Mouse (Mus musculus) megakaryocyte, embryonic 14.5 days (primary cell): ENCODE measurements around the gene Dbn1. TPM values are rescaled to one million over a fixed set of nuclear protein-coding genes. Genes with fewer than 3 reads are reported as not detected.

Experiments used
- H3K27me3 ChIP-seq: replicated peaks from 2 replicates; pipeline ENCODE3; 2012; ENCODE audit warnings: inconsistent platforms
- H3K36me3 ChIP-seq: replicated peaks from 2 replicates; pipeline ENCODE3; 2012; ENCODE audit warnings: low read length, inconsistent platforms, mixed read lengths
- H3K4me1 ChIP-seq: 2 replicates; pipeline ENCODE4 v1.6.1; 2012; ENCODE audit warnings: inconsistent platforms
- H3K4me3 ChIP-seq: replicated peaks from 2 replicates; pipeline ENCODE3; 2012; ENCODE audit warnings: moderate library complexity, mild to moderate bottlenecking, inconsistent platforms
- H3K9me3 ChIP-seq: 2 replicates; pipeline ENCODE4 v1.6.1; 2012; ENCODE audit warnings: inconsistent platforms
- FLI1 ChIP-seq: IDR thresholded peaks from 2 replicates; pipeline ENCODE4 v1.6.1; 2012; ENCODE audit warnings: low read length, inconsistent platforms, mixed read lengths
- GATA1 ChIP-seq: IDR thresholded peaks from 3 replicates; pipeline ENCODE4 v1.6.1; 2012; ENCODE audit warnings: mixed read lengths, low read length, inconsistent platforms, borderline replicate concordance
- polyA plus RNA-seq: library from polyadenylated mRNA; stranded (reverse); fragments of >175 nt; gene quantifications from 2 replicates; pipeline ENCODE4 v1.2.3, GENCODE M21; 2012; ENCODE audit warnings: low replicate concordance; ENCODE audit not compliant: insufficient read depth

Gene Dbn1
- polyA plus RNA-seq, 1 experiment, result 1.8 TPM

DNA sequence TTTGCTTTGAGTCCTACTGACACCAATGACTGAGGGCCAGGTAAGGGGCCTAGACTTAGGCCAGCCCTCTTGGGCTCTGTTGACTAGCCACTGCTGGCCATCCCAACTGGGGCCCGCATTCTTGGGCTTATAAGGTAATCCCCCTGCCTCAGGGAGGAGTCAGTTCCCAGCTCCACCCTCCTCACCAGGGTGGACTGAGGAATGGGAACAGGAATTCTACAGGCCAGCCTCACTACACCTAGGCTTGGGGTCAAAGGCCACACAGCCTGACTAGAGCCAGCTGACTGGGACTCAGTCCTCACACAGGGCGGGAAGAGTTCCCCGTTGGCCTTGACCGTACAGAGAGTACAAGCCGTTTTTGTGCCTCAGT lies 23.6 kb upstream of the Dbn1 start:
- Histone ChIP-seq H3K27me3 (peaks cover 8% of the 10 kb centered on the region), H3K9me3 (no peaks in the 10 kb centered on the region), H3K4me1 (peaks cover 68% of the 10 kb centered on the region), H3K4me3 (peak overlapping the region; percentile 96), H3K36me3 (peaks cover 60% of the 10 kb centered on the region)
- TF ChIP-seq FLI1, result no peak
- no peak for TF ChIP-seq GATA1

DNA sequence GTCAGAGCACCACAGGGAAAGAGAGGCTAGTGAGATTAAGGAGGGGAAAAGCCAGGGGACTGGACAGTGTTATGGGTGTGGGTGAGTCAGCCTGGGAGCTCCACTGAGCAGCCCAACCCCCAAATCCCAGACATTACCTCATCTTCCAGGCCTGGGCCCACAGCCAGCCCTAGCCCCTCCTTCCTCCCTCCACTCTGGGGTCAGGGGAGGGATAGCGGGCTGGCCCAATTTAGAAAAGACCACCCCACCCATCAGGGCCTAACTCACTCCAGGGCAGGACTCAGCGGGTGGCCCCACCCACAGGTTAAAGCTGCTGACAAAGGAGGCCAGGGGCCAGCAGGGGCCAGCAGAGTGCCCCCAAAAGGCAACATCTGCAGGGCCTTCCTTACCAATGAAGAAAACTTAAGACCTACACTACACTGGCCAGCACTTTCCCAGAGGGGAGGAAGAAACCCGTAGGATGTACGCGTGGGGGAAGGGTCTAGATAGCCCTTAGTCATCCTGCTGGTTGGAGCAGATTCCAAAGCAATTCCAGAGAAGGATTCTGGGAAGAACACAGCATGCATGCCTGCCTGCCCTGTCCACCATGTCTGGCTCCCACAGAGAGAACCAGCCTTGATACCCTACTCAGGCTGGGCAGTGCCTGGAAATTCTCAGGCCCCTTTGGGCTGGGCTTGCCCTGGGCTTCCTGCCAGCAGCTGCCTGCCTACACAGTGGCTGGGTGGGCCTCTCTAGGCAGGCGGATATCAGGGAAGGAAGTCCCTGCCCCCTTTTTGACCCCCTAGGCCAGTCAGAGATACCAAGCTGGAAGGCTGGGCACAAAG lies 23.0 kb upstream of the Dbn1 start:
- H3K27me3 ChIP-seq, result peaks cover 8% of the 10 kb centered on the region
- H3K4me1 ChIP-seq, result peaks cover 74% of the 10 kb centered on the region
- peak overlapping the region; percentile 96 for H3K4me3 ChIP-seq
- no peaks in the 10 kb centered on the region for H3K9me3 ChIP-seq
- peaks cover 66% of the 10 kb centered on the region for H3K36me3 ChIP-seq
- no peak for TF ChIP-seq FLI1
- TF ChIP-seq GATA1, result no peak

DNA sequence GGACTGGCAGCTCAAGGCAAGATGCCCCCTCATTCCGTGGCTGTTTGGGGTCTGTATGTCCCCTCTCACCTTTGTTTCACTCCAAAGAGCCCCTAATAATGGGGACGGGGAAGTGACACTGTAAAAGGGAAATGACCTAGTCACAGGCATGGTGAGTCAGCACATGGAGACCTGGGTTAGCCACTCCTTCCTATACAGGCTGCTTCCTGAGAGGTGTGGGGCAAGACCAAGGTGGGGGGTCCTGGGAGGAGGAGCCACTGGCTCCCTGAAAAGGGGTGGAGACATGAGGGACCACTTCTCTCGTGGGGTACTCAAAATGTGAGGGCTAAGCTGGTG lies 22.4 kb upstream of the Dbn1 start:
- no peaks in the 10 kb centered on the region for H3K9me3 ChIP-seq
- H3K27me3 ChIP-seq, result peaks cover 8% of the 10 kb centered on the region
- peaks cover 71% of the 10 kb centered on the region for H3K36me3 ChIP-seq
- peak overlapping the region; percentile 96 for H3K4me3 ChIP-seq
- TF ChIP-seq FLI1, result no peak
- TF ChIP-seq GATA1, result no peak
- H3K4me1 ChIP-seq, result peaks cover 80% of the 10 kb centered on the region

DNA sequence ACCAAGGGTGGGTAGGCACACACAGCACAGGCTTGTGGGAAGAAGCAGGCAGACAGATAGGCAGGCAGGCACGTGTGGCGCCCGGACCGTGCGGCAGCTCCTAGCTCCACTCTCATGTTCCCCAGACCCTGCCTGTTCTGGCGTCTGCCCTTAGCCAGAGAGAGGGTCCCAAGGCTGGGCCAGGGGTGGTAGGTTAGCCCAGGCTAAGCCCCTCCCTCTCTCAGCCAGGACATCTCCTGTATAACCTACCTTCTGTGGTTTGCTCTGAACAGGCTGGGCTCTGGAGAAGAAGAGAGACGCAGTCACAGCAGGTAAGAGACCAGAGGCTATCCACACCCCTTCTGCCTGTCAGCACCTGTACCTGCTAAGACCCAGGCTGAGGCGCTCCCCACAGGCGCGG lies 20.6 kb upstream of the Dbn1 start:
- Histone ChIP-seq H3K36me3 (peaks cover 89% of the 10 kb centered on the region), H3K4me1 (peaks cover 90% of the 10 kb centered on the region), H3K9me3 (no peaks in the 10 kb centered on the region), H3K27me3 (no peaks in the 10 kb centered on the region), H3K4me3 (peak overlapping the region; percentile 50)
- TF ChIP-seq GATA1, result no peak
- no peak for TF ChIP-seq FLI1

DNA sequence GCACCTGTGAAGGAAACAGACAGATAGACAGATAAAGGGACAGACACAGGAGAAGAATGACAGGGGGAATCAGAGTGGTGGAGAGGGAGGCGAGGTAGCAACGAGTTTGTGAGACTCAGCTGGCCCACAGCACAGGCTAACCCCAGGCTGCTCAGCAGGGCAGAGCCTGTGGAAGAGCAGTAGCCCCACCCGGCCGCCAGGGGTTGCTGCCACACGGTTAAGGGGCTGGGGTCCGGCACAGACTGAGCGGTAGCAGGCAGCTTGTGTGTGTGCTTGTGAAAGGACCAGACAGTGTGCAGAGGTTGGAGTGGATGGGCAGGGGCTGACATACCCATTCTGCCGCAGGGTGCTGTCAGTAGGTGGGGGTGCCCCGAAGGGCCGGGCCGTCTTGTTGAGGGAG lies 20.0 kb upstream of the Dbn1 start:
- peaks cover 96% of the 10 kb centered on the region for H3K36me3 ChIP-seq
- no peaks in the 10 kb centered on the region for H3K27me3 ChIP-seq
- no peak overlapping the region for H3K4me3 ChIP-seq
- TF ChIP-seq FLI1 (no peak), GATA1 (no peak)
- H3K9me3 ChIP-seq, result no peaks in the 10 kb centered on the region
- peaks cover 97% of the 10 kb centered on the region for H3K4me1 ChIP-seq

DNA sequence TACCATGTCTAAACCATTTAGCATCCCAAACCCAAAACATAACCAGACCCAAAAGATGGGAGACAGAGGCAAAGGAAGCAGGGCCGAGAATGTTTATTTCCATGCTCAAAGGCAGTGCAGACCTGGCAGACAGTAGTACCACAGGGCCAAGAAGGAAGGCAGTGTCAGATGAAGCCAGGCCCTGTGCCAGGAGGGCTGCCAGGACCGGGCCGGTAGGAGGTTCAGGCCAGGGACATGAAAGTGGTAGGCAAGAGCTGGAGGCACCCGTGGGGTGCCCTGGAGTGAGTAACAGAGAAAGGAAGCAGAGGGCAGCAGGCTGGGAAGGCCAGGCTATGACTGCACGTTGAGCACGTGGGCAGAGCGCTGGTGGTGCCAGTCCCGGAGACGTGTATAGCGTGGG lies 18.8 kb upstream of the Dbn1 start:
- Histone ChIP-seq H3K4me3 (no peak overlapping the region), H3K4me1 (peaks cover 89% of the 10 kb centered on the region), H3K9me3 (no peaks in the 10 kb centered on the region), H3K27me3 (no peaks in the 10 kb centered on the region), H3K36me3 (peaks cover 100% of the 10 kb centered on the region)
- TF ChIP-seq GATA1 (no peak), FLI1 (no peak)

DNA sequence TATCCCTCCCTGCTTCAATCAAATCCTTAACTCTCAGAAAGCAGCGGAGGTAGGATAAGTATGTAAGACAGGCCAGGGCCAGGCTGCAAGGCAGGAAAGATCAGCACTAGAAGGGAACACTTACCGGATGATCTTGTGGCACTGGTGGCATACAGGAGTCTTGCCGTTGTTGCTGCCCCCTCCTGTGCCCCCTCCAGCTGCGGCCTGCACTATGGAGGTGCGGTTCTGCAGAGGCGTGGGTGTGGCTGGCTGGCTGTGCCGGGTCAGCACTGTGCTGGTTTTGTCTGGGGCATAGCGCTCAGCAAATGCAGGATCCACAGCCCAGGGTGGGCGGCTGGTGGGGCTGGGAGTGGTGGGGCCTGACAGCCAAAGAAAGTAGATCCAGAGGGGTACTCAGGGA lies 17.9 kb upstream of the Dbn1 start:
- Histone ChIP-seq H3K4me3 (peak overlapping the region; percentile 2), H3K9me3 (no peaks in the 10 kb centered on the region), H3K36me3 (peaks cover 100% of the 10 kb centered on the region), H3K4me1 (peaks cover 80% of the 10 kb centered on the region), H3K27me3 (no peaks in the 10 kb centered on the region)
- TF ChIP-seq GATA1 (no peak), FLI1 (no peak)

DNA sequence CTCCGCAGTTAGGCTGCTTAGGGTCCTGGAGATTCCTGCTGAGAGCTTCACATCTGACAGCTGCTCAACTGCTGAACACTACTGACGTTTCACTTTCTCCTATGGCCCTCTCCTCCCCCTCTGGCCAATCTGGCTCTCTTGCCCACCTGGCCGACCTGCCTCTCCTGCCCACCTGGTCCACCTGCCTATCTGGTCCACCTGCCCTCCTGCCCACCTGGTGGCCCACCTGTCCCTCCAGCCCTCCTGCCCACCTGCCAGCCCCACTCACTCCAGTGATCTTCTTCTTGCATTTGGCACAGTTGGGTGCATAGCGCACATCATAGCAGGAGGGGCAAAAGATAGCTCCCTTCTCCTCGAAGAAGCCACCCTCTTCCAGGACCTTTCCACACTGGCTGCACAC lies 16.5 kb upstream of the Dbn1 start:
- peak overlapping the region; percentile 11 for H3K4me3 ChIP-seq
- no peaks in the 10 kb centered on the region for H3K9me3 ChIP-seq
- no peak for TF ChIP-seq GATA1
- no peak for TF ChIP-seq FLI1
- no peaks in the 10 kb centered on the region for H3K27me3 ChIP-seq
- H3K36me3 ChIP-seq, result peaks cover 100% of the 10 kb centered on the region
- peaks cover 71% of the 10 kb centered on the region for H3K4me1 ChIP-seq

DNA sequence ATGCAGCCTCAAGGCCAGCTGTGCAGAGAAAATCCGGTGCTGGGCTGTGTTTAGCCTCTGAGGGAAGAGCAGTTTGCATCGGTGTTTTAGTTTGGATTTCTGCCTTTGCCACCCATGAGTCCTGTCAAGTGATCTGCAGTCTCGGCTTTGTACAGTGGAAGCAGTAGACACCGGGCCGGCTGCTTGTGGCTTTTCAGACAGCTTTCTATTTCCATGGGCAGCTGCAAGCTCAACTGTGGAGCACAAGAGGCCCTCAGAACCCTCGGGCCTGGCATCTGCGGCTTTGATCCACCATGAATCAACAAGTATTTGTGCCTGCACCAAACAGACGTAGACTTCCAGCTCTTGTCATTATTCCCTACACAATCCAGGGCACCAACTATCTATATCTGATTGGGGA lies 14.5 kb upstream of the Dbn1 start:
- Histone ChIP-seq H3K36me3 (peaks cover 100% of the 10 kb centered on the region), H3K4me1 (peaks cover 66% of the 10 kb centered on the region), H3K9me3 (no peaks in the 10 kb centered on the region), H3K27me3 (no peaks in the 10 kb centered on the region), H3K4me3 (no peak overlapping the region)
- TF ChIP-seq FLI1 (no peak), GATA1 (no peak)

DNA sequence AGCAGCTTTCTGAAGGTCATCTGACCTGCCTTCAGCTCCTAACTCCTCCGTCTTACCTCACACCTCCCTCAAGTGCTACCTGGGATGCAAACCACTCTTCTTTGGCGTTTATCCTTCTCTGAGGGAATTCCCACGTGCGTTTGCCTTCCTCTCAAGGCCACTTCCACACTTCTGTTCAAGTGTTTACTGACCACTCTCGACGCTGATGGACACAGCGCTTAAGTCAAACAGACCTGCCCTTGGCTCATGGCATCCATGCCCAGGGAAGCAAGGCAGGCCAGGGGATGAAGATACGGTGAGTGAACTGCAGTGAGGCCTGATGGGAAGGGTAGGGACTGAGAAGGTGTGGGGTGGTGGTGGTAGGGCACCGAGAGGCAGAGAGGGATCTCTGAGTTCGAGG lies 12.7 kb upstream of the Dbn1 start:
- H3K4me1 ChIP-seq, result peaks cover 51% of the 10 kb centered on the region
- H3K27me3 ChIP-seq, result no peaks in the 10 kb centered on the region
- H3K36me3 ChIP-seq, result peaks cover 99% of the 10 kb centered on the region
- TF ChIP-seq GATA1 (no peak), FLI1 (no peak)
- H3K9me3 ChIP-seq, result no peaks in the 10 kb centered on the region
- H3K4me3 ChIP-seq, result no peak overlapping the region
